Comparison of ENCODE assay signal across 8 mouse cellular contexts in genomic region chr11:80386790-80387189, GRCm38 (mm10). TPM values are rescaled to one million over a fixed set of nuclear protein-coding genes. Genes with fewer than 3 reads are reported as not detected.
A peak's percentile ranks its signal among the peaks of the same experiment; 100 is the strongest.
DNase-seq lines count a peak whose midpoint lies in the region; ATAC-seq and TF ChIP-seq lines count a peak whose summit lies in the region.

No protein-coding gene starts in this region.

- peaks cover 14% of the 10 kb centered on the region; the same call in 1 of the 2 replicates for H3K36me3 ChIP-seq in stomach, embryonic 15.5 days
- H3K36me3 ChIP-seq in stomach, postnatal 0 days (ENCODE audit: control insufficient read depth, insufficient read depth, low read length) = peaks cover 5% of the 10 kb centered on the region; the same call in 1 of the 2 replicates
- H3K36me3 ChIP-seq in liver, embryonic 14.5 days (replicated peaks; ENCODE audit: control insufficient read depth, insufficient read depth, low read depth) = peaks cover 64% of the 10 kb centered on the region

- no peaks in the 10 kb centered on the region for H3K9me3 ChIP-seq in stomach, embryonic 15.5 days
- H3K9me3 ChIP-seq in stomach, postnatal 0 days (ENCODE audit: control insufficient read depth, low read length) = no peaks in the 10 kb centered on the region
- H3K9me3 ChIP-seq in liver, embryonic 14.5 days (ENCODE audit: control insufficient read depth, low read length) = no peaks in the 10 kb centered on the region

- no peak for TF ChIP-seq EP300 in stomach, postnatal 0 days (optimal IDR thresholded peaks at IDR 0.05)
- TF ChIP-seq EP300 in liver, embryonic 14.5 days (IDR thresholded peaks at IDR 0.05; ENCODE audit: low read depth) = 0 out of 2 replicates have a peak, but pooled peaks have one; percentile 21

- TF ChIP-seq CTCF in cerebellum, adult 2 months (IDR thresholded peaks at IDR 0.05; ENCODE audit: borderline replicate concordance, insufficient read depth, low read depth, low read length) = no peak
- TF ChIP-seq CTCF in stomach, postnatal 0 days (IDR thresholded peaks at IDR 0.05; ENCODE audit: low read depth) = no peak
- no peak for TF ChIP-seq CTCF in liver, embryonic 14.5 days (IDR thresholded peaks at IDR 0.05; ENCODE audit: low read depth)

- intact Hi-C loops in left cerebral cortex, postnatal 36 days (cut with DNase I) = no loop called here
- intact Hi-C loops in left cerebral cortex, postnatal 10 days (cut with DNase I) = no loop called here

- no peaks in the 10 kb centered on the region; the same call in 1 of the 2 replicates for H3K4me1 ChIP-seq in cerebellum, adult 2 months (ENCODE audit: control insufficient read depth, insufficient read depth, low read length)
- H3K4me1 ChIP-seq in stomach, embryonic 15.5 days = peaks cover 8% of the 10 kb centered on the region; the same call in 1 of the 2 replicates
- H3K4me1 ChIP-seq in stomach, postnatal 0 days (replicated peaks; ENCODE audit: control insufficient read depth, insufficient read depth) = peaks cover 2% of the 10 kb centered on the region; the same call in 1 of the 2 replicates
- peaks cover 13 to 15% of the 10 kb centered on the region in 2 experiments for H3K4me1 ChIP-seq in liver, embryonic 14.5 days (replicated peaks; ENCODE audit: control insufficient read depth in 2 of 2, insufficient read depth in 2 of 2, low read length in 1 of 2)

- no peak overlapping the region for H3K9ac ChIP-seq in stomach, embryonic 15.5 days
- no peak overlapping the region for H3K9ac ChIP-seq in stomach, postnatal 0 days (ENCODE audit: low read length)
- peak overlapping the region; percentile 6; the same call in 1 of the 2 replicates for H3K9ac ChIP-seq in liver, embryonic 14.5 days (replicated peaks)

- H3K4me2 ChIP-seq in stomach, embryonic 15.5 days = peak overlapping the region; percentile 19; the same call in 1 of the 2 replicates
- no peak overlapping the region for H3K4me2 ChIP-seq in stomach, postnatal 0 days (replicated peaks; ENCODE audit: low read depth)
- peak overlapping the region; percentile 90 for H3K4me2 ChIP-seq in liver, embryonic 14.5 days (ENCODE audit: low read depth)

- H3K27ac ChIP-seq in cerebellum, adult 2 months (ENCODE audit: insufficient read depth, low read length) = no peak overlapping the region
- no peak overlapping the region for H3K27ac ChIP-seq in stomach, embryonic 15.5 days
- no peak overlapping the region for H3K27ac ChIP-seq in stomach, postnatal 0 days (replicated peaks)
- H3K27ac ChIP-seq in liver, embryonic 14.5 days = no peak overlapping the region

- 13% methylated on average over 2 of the region's 2 CpGs for WGBS in cerebellum, adult 2 months
- 62% methylated on average over 2 of the region's 2 CpGs for WGBS in stomach, embryonic 15.5 days
- 44% methylated on average over 2 of the region's 2 CpGs for whole genome bisulfite sequencing in stomach, postnatal 0 days
- 6% methylated on average over 2 of the region's 2 CpGs for WGBS in liver, embryonic 14.5 days (ENCODE audit: insufficient replicate concordance)

- no peaks in the 10 kb centered on the region for H3K27me3 ChIP-seq in cerebellum, adult 2 months (ENCODE audit: control insufficient read depth, insufficient read depth, low read length)
- no peaks in the 10 kb centered on the region for H3K27me3 ChIP-seq in stomach, embryonic 15.5 days (replicated peaks)
- no peaks in the 10 kb centered on the region for H3K27me3 ChIP-seq in stomach, postnatal 0 days (ENCODE audit: control insufficient read depth, insufficient read depth, low read length)
- H3K27me3 ChIP-seq in liver, embryonic 14.5 days (ENCODE audit: control insufficient read depth, insufficient read depth, low read length) = no peaks in the 10 kb centered on the region

- DNase-seq in cerebellum, adult 2 months = no peak
- no peak for DNase-seq in cerebellum, postnatal 4 days (ENCODE audit: low spot score in 2 of 2)
- no peak for DNase-seq in stomach, postnatal 0 days (ENCODE audit: low spot score)
- DNase-seq in liver, embryonic 14.5 days (ENCODE audit: low read depth in 3 of 3, low spot score in 3 of 3) = peak in 1 of 3 experiments; percentile 30
- no peak for DNase-seq in left cerebral cortex, postnatal 36 days (ENCODE audit: low spot score in 2 of 2)
- DNase-seq in left cerebral cortex, postnatal 10 days (ENCODE audit: extremely low spot score in 1 of 2, low spot score in 2 of 2) = no peak

- TF ChIP-seq POLR2A in cerebellum, adult 2 months (IDR thresholded peaks at IDR 0.05; ENCODE audit: borderline replicate concordance, insufficient read depth, low read length) = no peak

- peak overlapping the region; percentile 2 for H3K4me3 ChIP-seq in cerebellum, adult 2 months (replicated peaks; ENCODE audit: insufficient read depth, low read depth, low read length)
- H3K4me3 ChIP-seq in stomach, embryonic 15.5 days (replicated peaks) = no peak overlapping the region
- H3K4me3 ChIP-seq in stomach, postnatal 0 days (ENCODE audit: low read depth, low read length) = no peak overlapping the region
- H3K4me3 ChIP-seq in liver, embryonic 14.5 days (ENCODE audit: insufficient read depth in 1 of 2, low read depth in 2 of 2, low read length in 2 of 2) = peak overlapping the region; percentile 24 to 95; a peak in 3 of 4 replicates

- ATAC-seq in stomach, embryonic 15.5 days (ENCODE audit: insufficient read depth, low FRiP score, low read depth) = no peak
- ATAC-seq in stomach, postnatal 0 days (ENCODE audit: low FRiP score, low TSS enrichment) = no peak
- ATAC-seq in liver, embryonic 14.5 days (ENCODE audit: insufficient read depth) = no peak
- no peak for ATAC-seq in inflammation-experienced regulatory T-cells, adult 6 months

RNA-seq across cellular contexts. Expression of gene Zfp207, which starts 3.7 kb away (rescaled TPM):
- 142 and 149 TPM in 2 replicates for polyA plus RNA-seq in cerebellum, adult 2 months (2012; rRNA removed)
- polyA plus RNA-seq in stomach, embryonic 15.5 days (2015; fragmentation: Nextera tagmentation; extraction: Ambion mirVana) = 188 and 203 TPM in 2 replicates
- 110 and 115 TPM in 2 replicates for polyA plus RNA-seq in stomach, postnatal 0 days (2015; fragmentation: Nextera tagmentation; extraction: Ambion mirVana)
- 65.7 and 79.3 TPM in 2 replicates for polyA plus RNA-seq in liver, embryonic 14.5 days (2012; rRNA removed)
- 106 and 109 TPM in 2 replicates for polyA plus RNA-seq in liver, embryonic 14.5 days (2014; fragmentation: Nextera tagmentation; extraction: Ambion mirVana)
- total RNA-seq in left cerebral cortex, postnatal 36 days (2021) = 100 to 1,000 TPM in 1 of 2 experiments, 10 to 100 TPM in 1; 99.3 to 152 TPM
- 100 to 1,000 TPM; 288 to 361 (median 313) TPM for polyA plus RNA-seq in inflammation-experienced regulatory T-cells, adult 6 months (2017; shearing (Covaris generic))
- 100 to 1,000 TPM; 146 to 149 TPM for total RNA-seq in left cerebral cortex, postnatal 10 days (2021)

RNA-seq across cellular contexts. Expression of gene 5730455P16Rik, which starts 9.0 kb away (rescaled TPM):
- polyA plus RNA-seq in cerebellum, adult 2 months (2012; rRNA removed) = 33.5 and 34.4 TPM in 2 replicates
- 18.1 and 20.5 TPM in 2 replicates for polyA plus RNA-seq in stomach, embryonic 15.5 days (2015; fragmentation: Nextera tagmentation; extraction: Ambion mirVana)
- 11.0 and 12.0 TPM in 2 replicates for polyA plus RNA-seq in stomach, postnatal 0 days (2015; fragmentation: Nextera tagmentation; extraction: Ambion mirVana)
- polyA plus RNA-seq in liver, embryonic 14.5 days (2012; rRNA removed) = 1.6 and 2.4 TPM in 2 replicates
- polyA plus RNA-seq in liver, embryonic 14.5 days (2014; fragmentation: Nextera tagmentation; extraction: Ambion mirVana) = 5.0 and 5.1 TPM in 2 replicates
- 10 to 100 TPM; 48.0 to 51.6 TPM for total RNA-seq in left cerebral cortex, postnatal 36 days (2021)
- 10 to 100 TPM; 13.5 to 15.2 (median 13.6) TPM for polyA plus RNA-seq in inflammation-experienced regulatory T-cells, adult 6 months (2017; shearing (Covaris generic))
- total RNA-seq in left cerebral cortex, postnatal 10 days (2021) = 10 to 100 TPM; 47.9 to 52.3 TPM

RNA-seq across cellular contexts. Expression of gene Psmd11, which starts 41.6 kb away (rescaled TPM):
- polyA plus RNA-seq in cerebellum, adult 2 months (2012; rRNA removed) = 73.1 and 74.9 TPM in 2 replicates
- 252 and 285 TPM in 2 replicates for polyA plus RNA-seq in stomach, embryonic 15.5 days (2015; fragmentation: Nextera tagmentation; extraction: Ambion mirVana)
- 189 and 211 TPM in 2 replicates for polyA plus RNA-seq in stomach, postnatal 0 days (2015; fragmentation: Nextera tagmentation; extraction: Ambion mirVana)
- 35.6 and 56.8 TPM in 2 replicates for polyA plus RNA-seq in liver, embryonic 14.5 days (2012; rRNA removed)
- polyA plus RNA-seq in liver, embryonic 14.5 days (2014; fragmentation: Nextera tagmentation; extraction: Ambion mirVana) = 152 and 155 TPM in 2 replicates
- 10 to 100 TPM; 96.0 to 99.9 TPM for total RNA-seq in left cerebral cortex, postnatal 36 days (2021)
- polyA plus RNA-seq in inflammation-experienced regulatory T-cells, adult 6 months (2017; shearing (Covaris generic)) = 100 to 1,000 TPM; 287 to 345 (median 294) TPM
- 100 to 1,000 TPM; 101 to 118 TPM for total RNA-seq in left cerebral cortex, postnatal 10 days (2021)

Comparison
In these comparisons a context has a peak if more than half of its experiments do, and no peak if none do; other contexts are left out.
1. H3K4me3 ChIP-seq: peak in cerebellum, adult 2 months (single experiment) and liver, embryonic 14.5 days (2 of 2); none in stomach, embryonic 15.5 days (single experiment) and stomach, postnatal 0 days (single experiment).